Mouse (Mus musculus): Measurements from ENCODE around the gene Insl3.
A peak's percentile ranks its signal among the peaks of the same experiment; 100 is the strongest.
"Not testable (repeated sequence)": the region's sequence is repeated elsewhere in the genome, so short reads cannot be mapped to it uniquely, and the experiment has no call there.

Gene Insl3

DNA sequence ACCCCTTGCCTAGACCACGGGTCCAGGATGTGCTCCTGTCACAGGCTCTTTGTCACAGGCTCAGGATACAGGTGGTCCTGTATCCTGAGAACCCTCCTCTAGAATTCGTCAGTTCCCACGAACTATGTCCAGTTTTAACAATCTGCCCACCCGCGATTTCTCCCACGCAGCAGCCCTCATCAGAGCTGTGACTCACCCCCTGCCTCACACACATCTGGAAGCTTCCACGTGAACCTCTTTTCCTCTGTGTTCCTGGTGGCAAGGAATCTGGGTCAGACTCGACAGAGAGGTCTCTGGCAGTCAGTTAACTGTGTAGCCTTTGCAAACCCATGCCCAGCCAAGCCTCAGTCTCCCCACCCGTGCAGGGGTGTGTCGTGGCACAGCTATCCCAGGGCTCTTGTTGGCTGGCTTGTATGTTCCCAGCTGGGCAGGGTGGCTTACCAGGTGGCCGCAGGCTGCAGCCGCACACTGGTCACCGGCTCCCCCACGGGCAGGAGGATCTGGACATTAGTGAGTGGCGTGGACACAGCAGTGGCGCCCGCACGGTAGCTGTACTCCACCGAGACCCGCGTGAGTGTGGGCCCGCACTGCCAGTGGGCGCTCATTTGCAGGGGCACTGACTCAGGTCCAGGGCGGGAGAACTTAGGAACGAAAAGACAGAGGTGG lies 20.3 kb downstream of the Insl3 start:
- no peak for DNase-seq (ENCODE audit: low read depth)

- peak; percentile 69 for DNase-seq (ENCODE audit: low read depth)
These were observed 20.9 kb downstream of the Insl3 start for GRCm38 (mm10) chr8:71709800-71710446.

- DNase-seq (ENCODE audit: low read depth) = no peak
These were observed 22.6 kb downstream of the Insl3 start for GRCm38 (mm10) chr8:71711574-71711973.

DNA sequence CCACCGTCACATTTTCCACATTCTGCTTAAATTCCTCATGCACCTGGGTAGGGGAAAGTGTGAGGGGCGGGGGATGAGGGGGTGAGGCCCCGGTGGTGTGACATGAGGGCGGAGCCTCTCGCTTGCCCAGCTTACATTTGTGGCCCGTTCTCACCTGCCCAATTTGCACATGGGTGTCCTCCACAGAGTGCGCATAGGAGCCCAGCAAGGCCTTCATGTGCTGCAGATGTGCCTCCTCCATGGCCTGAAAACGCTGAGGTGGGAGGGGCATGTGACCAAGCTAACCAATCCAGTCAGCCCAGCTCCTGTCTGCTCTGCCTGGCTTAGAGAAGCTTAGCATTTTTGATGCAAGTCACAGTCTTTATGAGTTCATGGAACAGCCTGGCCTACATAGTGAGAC lies 26.5 kb downstream of the Insl3 start:
- DNase-seq (ENCODE audit: low read depth) = no peak

- no peak for DNase-seq (ENCODE audit: low read depth)
These were observed 27.6 kb downstream of the Insl3 start for GRCm38 (mm10) chr8:71716561-71717053.

- DNase-seq (ENCODE audit: low read depth) = no peak
These were observed 28.1 kb downstream of the Insl3 start for GRCm38 (mm10) chr8:71717096-71717495.

GRCm38 (mm10) chr8:71718252-71718651 lies 29.2 kb downstream of the Insl3 start:
- no peak for DNase-seq (ENCODE audit: low read depth)

DNA sequence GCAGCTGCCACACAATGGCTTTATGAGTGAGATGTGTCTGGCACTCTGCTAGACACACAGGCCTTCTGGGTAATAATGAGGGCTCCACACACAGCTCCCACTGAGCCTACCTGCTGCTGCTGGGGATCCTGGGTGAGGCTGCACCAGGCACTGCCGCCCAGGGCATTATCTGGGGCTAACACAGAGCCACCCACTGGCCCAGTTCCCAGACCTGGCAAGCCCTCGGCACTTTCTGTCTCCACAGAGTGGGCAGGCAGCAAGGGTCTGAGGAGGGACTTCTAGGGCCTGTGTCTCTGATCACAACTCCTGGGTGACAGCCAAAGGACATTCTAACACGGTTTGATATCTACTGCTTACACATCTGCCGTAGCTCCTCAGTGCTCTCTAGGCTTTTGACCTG lies 30.2 kb downstream of the Insl3 start:
- DNase-seq (ENCODE audit: low read depth) = no peak

- no peak for DNase-seq (ENCODE audit: low read depth)
These were observed 31.0 kb downstream of the Insl3 start for GRCm38 (mm10) chr8:71719928-71720457.

GRCm38 (mm10) chr8:71723047-71723551 lies 34.1 kb downstream of the Insl3 start:
- DNase-seq (ENCODE audit: low read depth) = peak; percentile 64

GRCm38 (mm10) chr8:71724389-71724788 lies 35.4 kb downstream of the Insl3 start:
- DNase-seq (ENCODE audit: low read depth) = no peak

GRCm38 (mm10) chr8:71725122-71725924 lies 36.3 kb downstream of the Insl3 start, which contains the start of gene Fcho1:
Gene Fcho1 (minus strand): TSS chr8:71725716.
- peak; percentile 86 for DNase-seq (ENCODE audit: low read depth)

GRCm38 (mm10) chr8:71728240-71728785 lies 39.3 kb downstream of the Insl3 start:
- no peak for DNase-seq (ENCODE audit: low read depth)

- no peak for DNase-seq (ENCODE audit: low read depth)
These were observed 40.0 kb downstream of the Insl3 start for GRCm38 (mm10) chr8:71728826-71729620.

DNA sequence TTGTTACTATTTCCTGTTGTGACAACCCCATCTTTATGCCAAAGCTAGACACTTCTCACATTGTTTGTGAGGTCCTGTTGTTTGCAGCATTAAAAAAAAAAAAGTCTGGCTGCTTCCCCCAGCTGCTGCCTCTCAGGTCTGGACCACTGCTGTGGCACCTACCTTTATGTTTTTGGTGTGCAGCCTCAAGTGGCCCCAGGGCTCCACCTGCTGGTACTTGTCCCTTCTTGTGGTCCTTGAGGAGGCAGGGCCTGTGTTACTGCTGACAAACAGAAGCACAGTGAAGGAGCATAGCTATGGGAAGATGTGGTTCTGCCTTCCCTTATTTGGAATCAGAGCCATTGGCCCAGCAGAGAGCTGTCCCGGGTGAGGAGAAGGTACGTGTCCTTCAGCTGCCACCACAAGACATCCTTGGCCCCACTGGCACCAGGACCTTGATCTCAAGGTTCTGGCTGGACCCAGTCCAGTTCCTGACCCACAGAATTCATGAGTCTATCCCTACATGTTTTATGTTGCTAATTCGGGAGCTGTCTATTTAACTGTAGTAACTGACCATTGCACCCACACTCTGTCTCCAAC lies 42.7 kb downstream of the Insl3 start:
- no peak for DNase-seq (ENCODE audit: low read depth)

DNA sequence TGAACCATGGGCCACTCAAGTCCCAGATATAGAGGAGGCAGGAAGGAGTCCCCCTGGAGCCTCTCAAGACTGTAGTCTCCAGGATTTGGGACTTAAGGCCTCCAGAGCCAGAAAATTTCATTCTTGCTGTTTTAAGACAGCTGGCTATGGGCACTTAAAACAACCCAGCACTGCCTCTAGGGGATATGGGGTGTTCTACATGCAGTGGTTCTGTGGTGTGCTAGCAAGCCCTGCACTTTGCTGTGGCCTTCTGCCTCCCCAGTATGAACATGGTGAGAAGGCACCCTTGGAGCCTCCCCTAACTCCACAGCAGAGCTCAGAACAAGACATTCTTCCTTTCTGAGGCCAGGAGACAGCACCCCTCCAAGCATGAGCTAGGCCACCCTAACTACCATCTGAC lies 49.3 kb downstream of the Insl3 start:
- not testable (repeated sequence) for DNase-seq (ENCODE audit: low read depth)
